Mouse (Mus musculus): ENCODE results near the gene Alox8. TPM values are rescaled to one million over a fixed set of nuclear protein-coding genes. Genes with fewer than 3 reads are reported as not detected.

The Alox8 gene
- 0.14 and 0.15 TPM in 2 replicates for polyA plus RNA-seq (2015; fragmentation: Nextera tagmentation; extraction: Ambion mirVana)

DNA sequence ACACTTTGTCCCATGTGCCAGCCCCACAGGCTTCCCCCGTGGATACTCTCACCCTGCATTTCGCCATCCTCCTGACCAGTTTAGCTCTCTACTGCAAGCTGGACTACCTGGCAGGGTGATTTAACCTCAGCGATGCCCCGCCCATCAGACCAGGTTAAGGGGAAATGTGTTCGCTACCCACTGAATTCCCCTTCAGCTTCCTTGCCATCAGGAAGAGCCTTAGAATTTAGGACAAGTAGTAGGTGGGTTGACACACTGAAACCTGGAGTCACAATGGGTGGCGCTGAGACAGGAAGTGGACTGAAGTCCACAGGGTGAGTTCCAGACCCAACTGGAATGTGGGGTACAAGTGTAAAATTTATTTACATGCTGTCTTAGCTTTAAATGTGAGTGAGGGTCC, at the start of gene Alox8:
Alox8 (minus strand) TSS at position 101 of the 400 bp plus-strand sequence.
- Histone ChIP-seq H3K27ac (no peak within 1 kb of the TSS), H3K4me2 (replicated peaks) (peak within 1 kb of the TSS; percentile 69), H3K9me3 (no peaks in the 10 kb centered on the region), H3K36me3 (no peaks in the 10 kb centered on the region), H3K9ac (0 out of 2 replicates have a peak within 1 kb of the TSS, but pooled peaks have one; percentile 17), H3K4me1 (replicated peaks) (0 out of 2 replicates have a peak, but pooled peaks cover 4% of the 10 kb centered on the region), H3K4me3 (replicated peaks) (peak within 1 kb of the TSS; percentile 25), H3K27me3 (replicated peaks) (peaks cover 16% of the 10 kb centered on the region)
- ATAC-seq: no peak
- 28% methylated on average over 6 of the region's 6 CpGs for WGBS

- Histone ChIP-seq H3K36me3 (no peaks in the 10 kb centered on the region), H3K27me3 (replicated peaks) (no peaks in the 10 kb centered on the region), H3K9ac (no peak overlapping the region), H3K4me2 (replicated peaks) (peak overlapping the region; percentile 7; the same call in 1 of the 2 replicates), H3K4me3 (replicated peaks) (no peak overlapping the region), H3K4me1 (replicated peaks) (no peaks in the 10 kb centered on the region), H3K9me3 (no peaks in the 10 kb centered on the region), H3K27ac (no peak overlapping the region)
- no peak for ATAC-seq
- WGBS: 17% methylated on average over 2 of the region's 2 CpGs
Observed at GRCm38 (mm10) chr11:69245643-69246042, 48.0 kb upstream of the Alox8 start.

- H3K9ac ChIP-seq: no peak overlapping the region
- no peak overlapping the region for H3K27ac ChIP-seq
- H3K27me3 ChIP-seq (replicated peaks): no peaks in the 10 kb centered on the region
- no peaks in the 10 kb centered on the region for H3K4me1 ChIP-seq (replicated peaks)
- no peaks in the 10 kb centered on the region for H3K9me3 ChIP-seq
- 33% methylated on average over 2 of the region's 2 CpGs for WGBS
- no peaks in the 10 kb centered on the region for H3K36me3 ChIP-seq
- no peak for ATAC-seq
- H3K4me3 ChIP-seq (replicated peaks): no peak overlapping the region
- no peak overlapping the region for H3K4me2 ChIP-seq (replicated peaks)
Observed at GRCm38 (mm10) chr11:69244911-69245310, 47.3 kb upstream of the Alox8 start.

- Histone ChIP-seq H3K27me3 (replicated peaks) (peaks cover 24% of the 10 kb centered on the region), H3K9me3 (no peaks in the 10 kb centered on the region), H3K4me1 (replicated peaks) (peaks cover 14% of the 10 kb centered on the region), H3K4me2 (replicated peaks) (peak within 1 kb of the TSS; percentile 94), H3K36me3 (no peaks in the 10 kb centered on the region), H3K4me3 (replicated peaks) (peak within 1 kb of the TSS; percentile 46), H3K27ac (no peak within 1 kb of the TSS), H3K9ac (peak within 1 kb of the TSS; percentile 47)
- no peak for ATAC-seq
- 20% methylated on average over 13 of the region's 13 CpGs for WGBS
Observed at GRCm38 (mm10) chr11:69236926-69237260, 39.2 kb upstream of the Alox8 start, which contains the start of gene Gucy2e. Gucy2e (minus strand) TSS chr11:69237036.

DNA sequence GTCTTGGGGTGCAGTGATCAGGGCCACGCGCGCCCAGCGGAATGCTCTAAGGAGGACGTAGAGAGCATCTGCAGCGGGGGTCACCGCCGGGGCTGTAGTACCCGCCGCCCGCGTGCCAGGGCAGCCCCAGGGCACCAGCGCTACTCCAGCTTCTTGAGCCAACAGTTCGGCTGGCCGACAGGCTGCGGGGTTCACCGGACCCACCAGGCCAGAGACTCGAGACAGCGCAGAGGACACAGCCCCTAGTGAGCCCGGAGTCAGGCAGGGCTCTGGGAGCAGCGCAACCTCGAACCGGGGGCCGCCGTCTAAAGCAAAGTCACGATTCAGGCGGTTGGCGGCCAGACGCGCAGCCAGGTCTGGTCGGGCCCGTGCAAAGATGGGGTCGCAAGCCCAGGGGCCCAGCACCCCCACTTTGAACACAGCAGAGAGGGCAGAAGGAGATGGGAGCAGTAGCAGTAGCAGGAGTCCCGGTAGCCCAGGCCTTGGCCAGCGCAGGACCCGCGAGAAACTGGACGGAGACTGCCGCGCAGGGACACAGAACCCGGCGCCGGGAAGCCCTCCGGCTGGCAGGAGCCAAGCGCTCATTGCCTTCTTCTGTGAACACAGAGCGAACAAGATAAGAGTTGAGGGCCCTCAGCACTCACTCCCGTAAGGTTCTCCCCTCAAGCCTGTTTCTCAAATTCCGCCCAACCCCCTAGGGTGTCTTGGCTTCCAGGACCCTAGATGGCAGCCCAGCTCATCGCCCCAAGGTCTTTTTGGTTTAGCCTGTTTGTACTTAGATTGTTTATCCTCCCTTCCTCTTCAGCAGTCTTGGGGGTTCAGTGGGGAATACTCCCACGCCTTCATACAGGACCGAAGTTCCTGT, 38.6 kb upstream of the Alox8 start:
- Histone ChIP-seq H3K36me3 (no peaks in the 10 kb centered on the region), H3K9me3 (no peaks in the 10 kb centered on the region), H3K27me3 (replicated peaks) (peaks cover 24% of the 10 kb centered on the region), H3K9ac (peak overlapping the region; percentile 47), H3K4me1 (replicated peaks) (peaks cover 14% of the 10 kb centered on the region), H3K27ac (no peak overlapping the region), H3K4me2 (replicated peaks) (peak overlapping the region; percentile 94), H3K4me3 (replicated peaks) (peak overlapping the region; percentile 46)
- 6% methylated on average over 51 of the region's 51 CpGs for WGBS
- no peak for ATAC-seq

DNA sequence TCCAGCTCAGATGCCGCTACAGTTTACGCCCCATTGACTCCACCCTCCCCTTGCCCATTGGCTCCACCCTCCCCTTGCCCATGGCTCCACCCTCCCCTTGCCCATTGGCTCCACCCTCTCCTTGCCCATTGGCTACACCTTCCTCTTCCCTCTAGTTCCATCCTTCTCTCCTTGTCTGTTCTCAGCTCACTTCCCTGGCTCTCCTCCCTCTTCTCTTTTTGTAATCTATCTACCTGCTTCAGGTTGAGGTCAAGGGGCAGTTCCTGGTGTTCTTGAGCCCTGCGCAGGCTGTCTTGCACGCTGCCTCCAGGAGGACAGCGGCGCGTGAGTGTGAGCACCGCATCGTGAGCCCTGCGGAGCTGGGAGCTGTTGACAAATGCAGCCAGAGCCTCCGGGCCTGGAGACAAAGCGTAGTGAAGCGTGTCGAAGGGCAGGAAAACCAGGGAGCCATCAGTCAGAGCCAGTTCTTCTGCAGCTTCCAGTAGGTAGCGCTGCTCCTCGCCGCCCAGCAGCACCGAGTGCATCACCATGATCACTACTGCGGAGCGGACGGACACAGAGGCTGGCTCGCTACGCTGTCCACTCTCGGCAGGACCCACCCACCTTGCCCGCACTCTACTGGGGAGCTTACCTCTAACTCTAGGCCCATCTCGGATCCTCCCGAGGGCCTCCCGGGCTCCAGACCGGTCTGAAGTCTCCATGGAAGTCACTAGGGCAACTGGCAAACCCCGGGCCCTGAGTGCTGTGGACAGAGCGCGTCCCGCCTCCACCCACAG, 37.8 kb upstream of the Alox8 start:
- WGBS: under 1% methylated on average over 33 of the region's 33 CpGs
- Histone ChIP-seq H3K27ac (no peak overlapping the region), H3K4me2 (replicated peaks) (peak overlapping the region; percentile 94), H3K4me3 (replicated peaks) (peak overlapping the region; percentile 46), H3K27me3 (replicated peaks) (peaks cover 24% of the 10 kb centered on the region), H3K4me1 (replicated peaks) (peaks cover 14% of the 10 kb centered on the region), H3K9ac (peak overlapping the region; percentile 47), H3K9me3 (no peaks in the 10 kb centered on the region), H3K36me3 (no peaks in the 10 kb centered on the region)
- ATAC-seq: peak; percentile 96

DNA sequence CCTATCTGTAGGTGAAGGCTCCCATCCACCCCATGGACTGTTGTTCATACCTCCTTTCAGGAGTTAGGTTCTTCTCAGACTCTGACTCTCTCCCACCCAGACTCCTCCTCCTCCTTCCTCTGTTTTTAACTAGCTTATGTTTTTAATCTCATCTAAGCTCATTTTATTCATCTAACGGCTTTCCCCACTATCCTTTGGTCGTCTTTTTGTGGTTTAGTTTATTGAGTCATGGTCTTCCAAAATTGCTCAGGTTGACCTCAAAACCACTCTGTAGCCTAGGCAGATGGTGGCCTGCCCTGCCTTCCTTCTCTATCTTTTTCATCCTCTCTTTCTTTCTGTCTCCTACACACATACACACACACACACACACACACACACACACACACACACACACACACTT, 35.5 kb upstream of the Alox8 start:
- Histone ChIP-seq H3K27ac (no peak overlapping the region), H3K9me3 (no peaks in the 10 kb centered on the region), H3K27me3 (replicated peaks) (peaks cover 24% of the 10 kb centered on the region), H3K4me3 (replicated peaks) (no peak overlapping the region), H3K36me3 (no peaks in the 10 kb centered on the region), H3K9ac (no peak overlapping the region), H3K4me1 (replicated peaks) (peaks cover 14% of the 10 kb centered on the region), H3K4me2 (replicated peaks) (no peak overlapping the region)
- 81% methylated on average over 2 of the region's 2 CpGs for WGBS
- no peak for ATAC-seq

DNA sequence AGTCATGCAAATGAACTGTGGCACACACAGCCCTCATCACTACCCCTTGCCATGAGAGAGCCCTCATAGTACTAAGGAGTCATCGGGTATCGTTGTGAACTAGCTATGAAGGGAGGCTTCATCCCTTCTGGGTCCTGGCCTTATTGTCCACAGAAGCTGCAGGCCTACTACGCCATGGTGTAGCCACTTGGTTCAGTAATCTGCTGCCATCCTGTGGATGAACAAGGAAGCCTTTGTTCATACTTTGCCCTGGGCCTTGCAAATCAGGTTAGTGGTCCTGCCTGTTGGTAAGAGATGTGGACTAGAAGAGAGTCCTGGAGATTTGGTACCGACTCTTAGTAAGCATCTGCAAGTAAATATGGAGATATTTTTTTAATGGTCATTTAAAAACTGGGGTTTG, 32.8 kb upstream of the Alox8 start:
- 73% methylated on average over 4 of the region's 4 CpGs for WGBS
- Histone ChIP-seq H3K27me3 (replicated peaks) (peaks cover 2% of the 10 kb centered on the region), H3K4me2 (replicated peaks) (no peak overlapping the region), H3K9ac (no peak overlapping the region), H3K36me3 (no peaks in the 10 kb centered on the region), H3K4me3 (replicated peaks) (no peak overlapping the region), H3K27ac (no peak overlapping the region), H3K9me3 (no peaks in the 10 kb centered on the region), H3K4me1 (replicated peaks) (0 out of 2 replicates have a peak, but pooled peaks cover 3% of the 10 kb centered on the region)
- ATAC-seq: no peak

DNA sequence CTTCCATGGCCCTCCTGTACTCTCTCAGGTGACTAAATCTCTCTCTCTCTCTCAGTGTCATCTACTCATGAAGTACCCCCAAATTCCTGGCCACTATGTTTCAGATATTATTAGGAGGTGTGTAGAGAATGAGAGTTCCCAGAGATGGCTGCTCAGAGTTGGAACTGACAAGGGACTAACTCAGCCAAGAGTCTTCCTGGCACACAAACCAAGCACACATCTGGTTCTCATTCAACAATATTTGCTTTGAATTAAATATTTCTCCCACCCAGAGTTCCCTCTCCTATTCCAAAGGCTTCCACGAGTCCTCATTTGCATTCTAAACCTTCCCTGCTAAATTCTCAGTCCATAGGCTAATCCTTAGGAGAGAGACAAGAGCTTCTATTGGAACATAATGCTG, 28.1 kb upstream of the Alox8 start:
- Histone ChIP-seq H3K9me3 (no peaks in the 10 kb centered on the region), H3K4me1 (replicated peaks) (no peaks in the 10 kb centered on the region), H3K27ac (no peak overlapping the region), H3K4me2 (replicated peaks) (no peak overlapping the region), H3K27me3 (replicated peaks) (no peaks in the 10 kb centered on the region; the same call in 1 of the 2 replicates), H3K4me3 (replicated peaks) (no peak overlapping the region), H3K9ac (no peak overlapping the region), H3K36me3 (no peaks in the 10 kb centered on the region)
- WGBS: 76% methylated on average over 1 of the region's 1 CpGs
- ATAC-seq: no peak

GRCm38 (mm10) chr11:69223101-69223500, 25.5 kb upstream of the Alox8 start:
- no peaks in the 10 kb centered on the region; the same call in 1 of the 2 replicates for H3K27me3 ChIP-seq (replicated peaks)
- H3K9me3 ChIP-seq: no peaks in the 10 kb centered on the region
- H3K4me3 ChIP-seq (replicated peaks): no peak overlapping the region
- H3K36me3 ChIP-seq: no peaks in the 10 kb centered on the region
- H3K27ac ChIP-seq: no peak overlapping the region
- H3K4me1 ChIP-seq (replicated peaks): no peaks in the 10 kb centered on the region
- no peak overlapping the region for H3K9ac ChIP-seq
- whole genome bisulfite sequencing: 79% methylated on average over 4 of the region's 4 CpGs
- no peak overlapping the region for H3K4me2 ChIP-seq (replicated peaks)
- no peak for ATAC-seq

DNA sequence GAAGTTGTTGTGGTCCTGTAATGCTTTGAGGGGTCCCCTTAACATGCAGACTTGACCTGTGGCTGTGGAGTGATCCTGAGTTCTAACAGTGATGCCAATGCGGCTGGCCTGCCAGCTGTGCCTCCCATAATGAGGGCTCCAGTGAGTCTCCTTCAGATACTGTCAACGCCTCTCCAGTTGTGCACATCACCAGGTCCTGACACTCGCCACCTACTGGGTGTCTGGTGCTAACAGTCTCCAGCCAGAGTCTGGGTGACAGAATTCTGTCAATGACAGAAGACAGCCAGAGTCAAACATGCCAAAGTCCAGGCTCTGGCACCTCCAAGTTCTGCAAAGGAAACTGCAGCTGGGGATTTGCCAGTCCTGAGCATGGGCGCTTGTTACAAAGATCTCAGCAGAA, 23.4 kb upstream of the Alox8 start:
- Histone ChIP-seq H3K27ac (no peak overlapping the region), H3K4me2 (replicated peaks) (no peak overlapping the region), H3K36me3 (no peaks in the 10 kb centered on the region), H3K4me1 (replicated peaks) (no peaks in the 10 kb centered on the region), H3K27me3 (replicated peaks) (no peaks in the 10 kb centered on the region), H3K4me3 (replicated peaks) (no peak overlapping the region), H3K9ac (no peak overlapping the region), H3K9me3 (no peaks in the 10 kb centered on the region)
- 72% methylated on average over 4 of the region's 4 CpGs for WGBS
- ATAC-seq: no peak

- H3K36me3 ChIP-seq: no peaks in the 10 kb centered on the region
- no peaks in the 10 kb centered on the region for H3K9me3 ChIP-seq
- H3K4me1 ChIP-seq (replicated peaks): no peaks in the 10 kb centered on the region
- no peak overlapping the region for H3K4me3 ChIP-seq (replicated peaks)
- H3K27me3 ChIP-seq (replicated peaks): no peaks in the 10 kb centered on the region
- no peak overlapping the region for H3K4me2 ChIP-seq (replicated peaks)
- no peak overlapping the region for H3K27ac ChIP-seq
- H3K9ac ChIP-seq: no peak overlapping the region
- 58% methylated on average over 2 of the region's 2 CpGs for WGBS
- no peak for ATAC-seq
Observed at GRCm38 (mm10) chr11:69218661-69219060, 21.0 kb upstream of the Alox8 start.

Measured in intestine, embryonic 15.5 days (tissue).